Mouse (Mus musculus) C2C12 (cell line): ENCODE data around the gene Minos1. TPM values are rescaled to one million over a fixed set of nuclear protein-coding genes. Genes with fewer than 3 reads are reported as not detected.

Source experiments
- H3K27me3 ChIP-seq: one replicate; pipeline ENCODE4 v1.6.1; 2011; ENCODE audit not compliant: control insufficient read depth, insufficient read depth, insufficient read length
- H3K36me3 ChIP-seq: one replicate; pipeline ENCODE4 v1.6.1; 2011; ENCODE audit not compliant: control insufficient read depth, insufficient read depth
- H3K4me3 ChIP-seq: one replicate; pipeline ENCODE4 v1.5.1; 2011; ENCODE audit warnings: mild to moderate bottlenecking, control low read depth; ENCODE audit not compliant: poor library complexity, insufficient read depth, severe bottlenecking
- H3K79me2 ChIP-seq: one replicate; pipeline ENCODE4 v1.6.1; 2011; ENCODE audit not compliant: control insufficient read depth, insufficient read depth
- H3K79me3 ChIP-seq: one replicate; pipeline ENCODE4 v1.6.1; 2011; ENCODE audit warnings: low read depth, control low read depth
- H3ac ChIP-seq: one replicate; pipeline ENCODE3; 2011; ENCODE audit warnings: low read depth; ENCODE audit not compliant: control insufficient read depth, insufficient read length
- CEBPB ChIP-seq: IDR thresholded peaks from one replicate; pipeline ENCODE4 v1.6.1; 2011; ENCODE audit warnings: low read depth, mild to moderate bottlenecking, control low read depth, moderate library complexity
- CTCF ChIP-seq: IDR thresholded peaks from one replicate; pipeline ENCODE4 v1.5.1; 2011; ENCODE audit not compliant: control insufficient read depth, insufficient read depth, insufficient read length
- FOSL1 ChIP-seq: IDR thresholded peaks from one replicate; pipeline ENCODE4 v1.8.0; 2011; ENCODE audit warnings: mild to moderate bottlenecking, low read length; ENCODE audit not compliant: poor library complexity, insufficient read depth, severe bottlenecking
- MAX ChIP-seq: IDR thresholded peaks from one replicate; pipeline ENCODE4 v1.6.1; 2011; ENCODE audit warnings: mild to moderate bottlenecking, control low read depth
- MYOD1 ChIP-seq: IDR thresholded peaks from one replicate; pipeline ENCODE4 v1.6.1; 2011; ENCODE audit warnings: low read depth; ENCODE audit not compliant: control insufficient read depth, insufficient read length
- MYOG ChIP-seq: IDR thresholded peaks from one replicate; pipeline ENCODE4 v1.6.1; 2011; ENCODE audit not compliant: control insufficient read depth, insufficient read length; ENCODE audit errors: extremely low read depth
- USF1 ChIP-seq: IDR thresholded peaks from one replicate; pipeline ENCODE4 v1.6.1; 2011; ENCODE audit warnings: low read depth, mild to moderate bottlenecking, control low read depth, moderate library complexity
- polyA plus RNA-seq: library from polyadenylated mRNA; unstranded; fragments of >200 nt; fragmentation: generic; extraction: Trizol; gene quantifications from one replicate; pipeline ENCODE4 v1.2.1, GENCODE M21; 2012; ENCODE audit warnings: missing spikeins

Minos1 gene
- polyA plus RNA-seq, 1 experiment: 246 TPM

GRCm38 (mm10) chr4:139092356-139093195, 38.3 kb downstream of the Minos1 start, which contains the start of gene Nbl1:
TSS of gene Nbl1 (minus strand) at chr4:139092993.
- TF ChIP-seq CTCF (no peak), MYOG (no peak), MAX (no peak), MYOD1 (no peak), USF1 (no peak), FOSL1 (no peak), CEBPB (no peak)
- Histone ChIP-seq H3K27me3 (no peaks in the 10 kb centered on the region), H3K36me3 (no peaks in the 10 kb centered on the region)

GRCm38 (mm10) chr4:139091478-139092355, 39.2 kb downstream of the Minos1 start:
- Histone ChIP-seq H3K36me3 (no peaks in the 10 kb centered on the region), H3K79me3 (no peaks in the 10 kb centered on the region), H3ac (peak overlapping the region; percentile 86), H3K27me3 (no peaks in the 10 kb centered on the region), H3K4me3 (peak overlapping the region; percentile 39), H3K79me2 (no peaks in the 10 kb centered on the region)
- peak; percentile 24 for TF ChIP-seq MYOD1
- TF ChIP-seq FOSL1: no peak

More at GRCm38 (mm10) chr4:139092356-139093195, 38.3 kb downstream of the Minos1 start, which contains the start of gene Nbl1:
- H3K79me2 ChIP-seq: no peaks in the 10 kb centered on the region
- no peaks in the 10 kb centered on the region for H3K79me3 ChIP-seq
- H3K4me3 ChIP-seq: peak within 1 kb of the TSS; percentile 39
- H3ac ChIP-seq: peak within 1 kb of the TSS; percentile 86

- no peak overlapping the region for H3K4me3 ChIP-seq
- peak overlapping the region; percentile 8 for H3ac ChIP-seq
- TF ChIP-seq FOSL1 (no peak), CTCF (no peak), USF1 (no peak), MAX (no peak), MYOD1 (no peak), MYOG (no peak), CEBPB (no peak)
- H3K27me3 ChIP-seq: no peaks in the 10 kb centered on the region
- H3K79me2 ChIP-seq: no peaks in the 10 kb centered on the region
- no peaks in the 10 kb centered on the region for H3K36me3 ChIP-seq
- no peaks in the 10 kb centered on the region for H3K79me3 ChIP-seq
These were observed 39.8 kb downstream of the Minos1 start for GRCm38 (mm10) chr4:139091066-139091465.

GRCm38 (mm10) chr4:139090303-139090940, 40.5 kb downstream of the Minos1 start:
- TF ChIP-seq MAX (no peak), CEBPB (no peak), USF1 (no peak), MYOG (no peak), MYOD1 (no peak), CTCF (no peak), FOSL1 (no peak)
- Histone ChIP-seq H3K79me2 (no peaks in the 10 kb centered on the region), H3K36me3 (no peaks in the 10 kb centered on the region), H3ac (peak overlapping the region; percentile 8), H3K79me3 (no peaks in the 10 kb centered on the region), H3K4me3 (no peak overlapping the region), H3K27me3 (no peaks in the 10 kb centered on the region)

- H3K4me3 ChIP-seq: no peak overlapping the region
- H3K27me3 ChIP-seq: no peaks in the 10 kb centered on the region
- peaks cover 4% of the 10 kb centered on the region for H3K36me3 ChIP-seq
- no peak for TF ChIP-seq MYOD1
- TF ChIP-seq CEBPB: no peak
- no peak for TF ChIP-seq MAX
- TF ChIP-seq FOSL1: no peak
- TF ChIP-seq CTCF: no peak
- TF ChIP-seq MYOG: no peak
- TF ChIP-seq USF1: no peak
- H3K79me3 ChIP-seq: no peaks in the 10 kb centered on the region
- H3ac ChIP-seq: no peak overlapping the region
- no peaks in the 10 kb centered on the region for H3K79me2 ChIP-seq
These were observed 41.8 kb downstream of the Minos1 start for GRCm38 (mm10) chr4:139088982-139089671.
